Mouse (Mus musculus): ENCODE data around the gene Kcnk7.

Kcnk7 gene

GRCm38 (mm10) chr19:5756321-5756985 is 52.3 kb downstream of the Kcnk7 start:
- DNase-seq (ENCODE audit: low spot score): no peak

All from MN1 (cell line).